Mouse (Mus musculus) embryonic facial prominence, embryonic 12.5 days (tissue): ENCODE measurements around the gene Tmem94. TPM values are rescaled to one million over a fixed set of nuclear protein-coding genes. Genes with fewer than 3 reads are reported as not detected.

ENCODE experiments used
- ATAC-seq: fragments of 200-750 bp; cut with Nextera tagmentation; 2 replicates; pipeline ENCODE4 v1.8.0; 2017; ENCODE audit not compliant: insufficient number of reproducible peaks, insufficient read depth, low FRiP score, low TSS enrichment
- H3K27ac ChIP-seq: fragments of 300-500 bp; sonication (generic); 2 replicates; pipeline ENCODE4 v1.5.1; 2016; ENCODE audit warnings: mild to moderate bottlenecking
- H3K27me3 ChIP-seq: fragments of 300-500 bp; sonication (generic); 2 replicates; pipeline ENCODE4 v1.6.1; 2016; ENCODE audit warnings: mild to moderate bottlenecking, moderate library complexity
- H3K36me3 ChIP-seq: fragments of 300-500 bp; sonication (generic); 2 replicates; pipeline ENCODE4 v1.6.1; 2016; ENCODE audit warnings: mild to moderate bottlenecking
- H3K4me1 ChIP-seq: fragments of 300-500 bp; sonication (generic); 2 replicates; pipeline ENCODE4 v1.6.1; 2016
- H3K4me2 ChIP-seq: fragments of 300-500 bp; sonication (generic); replicated peaks from 2 replicates; pipeline ENCODE4 v1.6.1; 2016; ENCODE audit warnings: mild to moderate bottlenecking, moderate library complexity
- H3K4me3 ChIP-seq: fragments of 300-500 bp; sonication (generic); 2 replicates; pipeline ENCODE4 v1.5.1; 2016; ENCODE audit warnings: mild to moderate bottlenecking
- H3K9ac ChIP-seq: fragments of 300-500 bp; sonication (generic); 2 replicates; pipeline ENCODE4 v1.6.1; 2016; ENCODE audit warnings: mild to moderate bottlenecking, moderate library complexity
- H3K9me3 ChIP-seq: fragments of 300-500 bp; sonication (generic); 2 replicates; pipeline ENCODE4 v1.6.1; 2016; ENCODE audit warnings: mild to moderate bottlenecking, moderate library complexity
- WGBS: fragments of 180-500 bp; shearing (Covaris S2); methylation state at CpG from one replicate; pipeline ENCODE4 v1.1.7; 2016; 5-methylcytosine and 5-hydroxymethylcytosine counted together
- polyA plus RNA-seq: library from polyadenylated mRNA; unstranded; fragments of >200 nt; fragmentation: Nextera tagmentation; extraction: Ambion mirVana; gene quantifications from 2 replicates; pipeline ENCODE4 v1.2.1, GENCODE M21; 2016

The Tmem94 gene
- polyA plus RNA-seq, 1 experiment from 2014 or later, result 30.0 TPM

DNA sequence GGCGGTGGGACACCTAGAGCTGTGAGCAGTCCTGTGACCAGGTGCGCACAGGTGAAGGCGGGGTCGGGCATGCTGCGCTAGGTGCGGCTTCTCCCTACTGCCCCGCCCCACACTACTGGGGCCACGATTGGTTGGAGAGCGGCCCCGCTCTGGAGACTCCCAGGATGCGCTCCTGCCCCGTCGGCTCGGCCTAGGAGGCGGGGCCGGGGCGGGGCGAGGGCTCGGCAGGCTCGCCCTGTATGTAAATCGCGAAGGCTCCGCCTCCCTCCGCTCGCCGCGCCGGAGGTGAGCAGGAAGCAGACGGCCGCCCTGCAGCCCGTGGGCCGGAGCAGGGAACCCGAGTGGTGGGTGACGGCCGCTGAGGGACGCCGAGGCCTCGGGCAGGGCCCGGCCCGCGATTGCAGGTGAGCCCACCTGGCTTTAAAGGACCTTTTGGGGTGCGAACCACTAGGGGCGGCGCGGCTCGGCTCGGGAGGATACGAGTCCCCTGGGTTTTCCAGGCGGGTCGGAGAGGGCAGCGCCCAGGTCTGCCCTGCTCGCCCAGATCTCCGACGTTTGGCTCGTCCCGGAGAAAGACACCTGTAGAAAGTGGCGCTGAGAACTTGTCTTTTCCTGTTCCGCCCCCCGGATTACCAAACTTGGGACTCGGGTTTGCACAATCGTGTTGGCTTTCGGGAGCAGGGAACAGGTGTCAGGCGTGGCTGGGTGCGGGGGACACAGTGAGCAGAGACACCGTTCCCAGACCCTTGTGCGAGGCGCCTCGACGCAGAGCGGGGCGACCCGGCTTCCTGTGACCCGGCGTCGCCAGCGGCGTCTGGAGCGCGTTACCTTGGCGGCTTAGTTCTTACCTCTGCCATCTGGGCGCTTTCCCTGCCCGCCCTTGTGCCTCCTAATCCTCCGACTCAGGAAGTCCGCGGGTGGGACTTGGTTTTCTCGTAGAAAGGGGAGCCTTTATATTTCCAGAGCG, 58.8 kb downstream of the Tmem94 start, which contains the start of gene Llgl2:
Gene Llgl2, plus strand, starts transcription at position 276 of the 967 bp plus-strand sequence.
- H3K27me3 ChIP-seq, result peaks cover 39% of the 10 kb centered on the region
- peak within 1 kb of the TSS; percentile 93 for H3K4me2 ChIP-seq

DNA sequence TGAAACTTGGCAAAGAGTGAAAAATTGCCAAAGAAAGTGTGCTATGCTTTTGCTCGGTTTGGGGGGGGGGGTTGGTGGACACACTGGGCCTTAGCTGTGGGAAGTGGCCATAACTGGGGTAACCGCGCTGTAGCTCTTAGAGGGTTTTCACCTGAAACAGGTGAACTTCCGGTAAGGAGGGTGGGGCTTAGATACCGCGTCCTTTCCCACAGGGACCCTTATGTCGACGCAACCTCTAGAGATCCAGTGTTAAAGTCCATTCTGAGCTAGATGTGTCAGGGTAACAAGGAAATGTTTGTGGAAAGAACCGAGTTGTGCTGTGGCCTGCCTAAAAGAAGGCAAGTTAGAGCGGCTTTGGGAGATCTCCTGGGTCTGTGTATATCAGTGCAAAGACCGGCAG, 59.6 kb downstream of the Tmem94 start:
- Histone ChIP-seq H3K9me3 (no peaks in the 10 kb centered on the region), H3K9ac (no peak overlapping the region), H3K36me3 (peaks cover 30% of the 10 kb centered on the region), H3K27me3 (peaks cover 41% of the 10 kb centered on the region), H3K4me3 (peak overlapping the region; percentile 60), H3K4me2 (peak overlapping the region; percentile 93), H3K27ac (no peak overlapping the region), H3K4me1 (peaks cover 18% of the 10 kb centered on the region)
- 14% methylated on average over 11 of the region's 11 CpGs for WGBS
- ATAC-seq, result no peak

More for the DNA sequence above, 58.8 kb downstream of the Tmem94 start, which contains the start of gene Llgl2:
- ATAC-seq, result peak; percentile 88
- no peaks in the 10 kb centered on the region for H3K9me3 ChIP-seq
- H3K4me3 ChIP-seq, result peak within 1 kb of the TSS; percentile 60
- peaks cover 33% of the 10 kb centered on the region for H3K36me3 ChIP-seq
- H3K9ac ChIP-seq, result peak within 1 kb of the TSS; percentile 51
- WGBS, result under 1% methylated on average over 86 of the region's 87 CpGs
- no peak within 1 kb of the TSS for H3K27ac ChIP-seq
- peaks cover 15% of the 10 kb centered on the region for H3K4me1 ChIP-seq

DNA sequence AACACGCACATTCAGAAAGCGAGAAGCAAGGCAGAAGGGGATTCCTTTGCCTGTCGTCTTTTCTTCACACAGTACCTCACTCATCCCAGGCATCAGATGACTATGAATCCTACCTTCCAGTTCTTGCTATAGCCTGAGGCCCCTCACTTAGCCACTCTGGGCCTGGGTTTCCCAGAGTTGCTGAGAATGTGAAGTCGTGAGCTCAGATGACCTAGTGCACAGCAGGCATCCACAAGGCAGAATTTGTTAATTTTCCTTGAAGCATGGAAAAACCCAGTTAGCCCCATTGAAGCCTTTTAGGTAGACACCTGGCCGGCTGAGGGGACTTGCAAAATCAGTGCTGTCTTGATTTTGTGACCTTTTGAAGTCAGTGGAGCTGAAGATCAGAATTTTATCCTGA, 61.3 kb downstream of the Tmem94 start:
- no peak overlapping the region for H3K27ac ChIP-seq
- 36% methylated on average over 5 of the region's 5 CpGs for WGBS
- H3K4me3 ChIP-seq, result no peak overlapping the region
- ATAC-seq, result no peak
- H3K4me1 ChIP-seq, result peaks cover 26% of the 10 kb centered on the region
- H3K9ac ChIP-seq, result no peak overlapping the region
- H3K27me3 ChIP-seq, result peaks cover 57% of the 10 kb centered on the region
- no peak overlapping the region for H3K4me2 ChIP-seq
- H3K9me3 ChIP-seq, result no peaks in the 10 kb centered on the region
- peaks cover 13% of the 10 kb centered on the region for H3K36me3 ChIP-seq

DNA sequence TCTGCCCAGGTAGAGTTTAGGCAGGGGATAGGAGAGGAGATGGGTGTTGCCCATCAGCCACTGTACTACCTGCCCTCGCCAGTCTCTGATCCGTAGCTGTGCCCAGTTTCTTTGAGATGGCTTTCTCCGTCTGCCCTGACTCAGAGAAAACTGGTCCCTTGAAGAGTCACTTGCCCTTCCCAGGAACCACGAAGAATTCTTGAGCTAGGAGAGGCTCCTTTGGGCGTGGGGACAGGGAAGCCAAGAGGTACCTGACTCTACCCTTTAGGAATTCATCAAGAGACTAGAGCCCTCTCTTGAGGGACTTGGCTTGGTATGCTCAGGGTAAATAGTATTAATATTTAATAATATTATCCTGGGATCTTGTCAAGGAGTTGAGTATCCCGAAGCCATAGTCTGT, 62.4 kb downstream of the Tmem94 start:
- no peak overlapping the region for H3K4me2 ChIP-seq
- H3K36me3 ChIP-seq, result peaks cover 2% of the 10 kb centered on the region; the same call in 1 of the 2 replicates
- H3K9me3 ChIP-seq, result no peaks in the 10 kb centered on the region
- whole genome bisulfite sequencing, result 88% methylated on average over 6 of the region's 6 CpGs
- peaks cover 30% of the 10 kb centered on the region for H3K4me1 ChIP-seq
- H3K4me3 ChIP-seq, result no peak overlapping the region
- no peak overlapping the region for H3K27ac ChIP-seq
- ATAC-seq, result no peak
- peaks cover 60% of the 10 kb centered on the region for H3K27me3 ChIP-seq
- H3K9ac ChIP-seq, result no peak overlapping the region

DNA sequence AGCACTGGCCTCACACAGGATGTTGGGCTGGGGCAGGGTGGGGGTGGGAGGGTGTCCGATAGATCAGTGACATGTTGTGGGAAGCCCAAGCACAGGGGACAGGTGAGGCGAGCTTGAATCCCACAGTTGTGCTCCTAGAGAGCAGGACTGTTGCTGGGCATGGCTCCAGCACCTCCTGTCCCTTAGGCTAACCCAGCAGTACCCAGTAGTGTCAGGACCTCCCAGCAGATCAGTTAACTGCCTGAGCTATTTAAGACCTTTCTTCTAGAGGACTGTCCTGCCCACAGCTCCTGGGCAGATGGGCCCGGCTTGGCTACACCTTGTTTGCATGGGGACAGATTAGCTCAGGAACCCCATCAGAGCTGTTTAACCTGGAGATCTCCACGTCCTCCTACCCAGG, 63.8 kb downstream of the Tmem94 start:
- no peak overlapping the region for H3K27ac ChIP-seq
- H3K4me3 ChIP-seq, result no peak overlapping the region
- peaks cover 51% of the 10 kb centered on the region for H3K27me3 ChIP-seq
- no peak for ATAC-seq
- 64% methylated on average over 4 of the region's 4 CpGs for WGBS
- H3K4me2 ChIP-seq, result no peak overlapping the region
- H3K9ac ChIP-seq, result no peak overlapping the region
- peaks cover 38% of the 10 kb centered on the region for H3K4me1 ChIP-seq
- no peaks in the 10 kb centered on the region for H3K36me3 ChIP-seq
- H3K9me3 ChIP-seq, result no peaks in the 10 kb centered on the region

DNA sequence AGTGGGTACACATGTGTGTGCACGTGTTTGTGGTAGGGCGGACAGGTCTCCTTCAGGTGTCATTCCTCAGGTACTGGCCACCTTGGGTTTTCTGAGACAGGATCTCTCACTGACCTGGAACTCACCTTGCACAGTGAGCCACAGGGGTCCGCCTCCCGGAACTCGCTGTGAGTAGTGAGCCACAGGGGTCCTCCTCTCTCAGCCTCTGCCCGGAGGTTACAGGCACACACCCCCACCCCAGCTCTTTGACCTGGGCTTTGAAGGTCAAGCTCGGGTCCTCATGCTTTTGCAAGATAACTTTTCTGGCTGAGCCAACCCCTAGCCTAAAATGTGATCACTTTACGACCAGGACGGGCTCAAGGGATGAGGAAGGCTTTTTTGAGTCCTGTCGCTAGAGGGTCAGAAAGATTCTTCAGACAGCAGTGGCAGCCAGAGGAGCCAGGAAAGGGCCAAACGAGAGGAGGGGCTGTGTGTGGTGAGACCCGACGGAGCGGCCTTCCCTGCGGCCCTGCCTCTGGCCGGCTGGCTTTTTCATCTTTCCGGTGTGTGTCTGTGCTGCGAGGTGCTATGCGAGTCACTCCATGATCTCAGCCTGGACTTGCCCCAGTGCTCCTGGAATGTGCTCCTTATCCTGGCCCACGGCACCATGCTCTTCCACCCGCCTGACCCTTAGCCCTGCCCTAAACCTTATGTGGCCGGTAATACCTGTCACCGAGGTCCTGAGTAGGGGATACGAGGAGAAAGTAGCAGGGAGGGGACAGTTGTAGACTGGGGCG, 65.5 kb downstream of the Tmem94 start:
- Histone ChIP-seq H3K27me3 (peaks cover 35% of the 10 kb centered on the region), H3K4me3 (no peak overlapping the region), H3K9me3 (no peaks in the 10 kb centered on the region), H3K4me2 (no peak overlapping the region), H3K9ac (no peak overlapping the region), H3K36me3 (no peaks in the 10 kb centered on the region), H3K27ac (no peak overlapping the region), H3K4me1 (peaks cover 35% of the 10 kb centered on the region)
- ATAC-seq, result no peak
- WGBS, result 18% methylated on average over 25 of the region's 25 CpGs

DNA sequence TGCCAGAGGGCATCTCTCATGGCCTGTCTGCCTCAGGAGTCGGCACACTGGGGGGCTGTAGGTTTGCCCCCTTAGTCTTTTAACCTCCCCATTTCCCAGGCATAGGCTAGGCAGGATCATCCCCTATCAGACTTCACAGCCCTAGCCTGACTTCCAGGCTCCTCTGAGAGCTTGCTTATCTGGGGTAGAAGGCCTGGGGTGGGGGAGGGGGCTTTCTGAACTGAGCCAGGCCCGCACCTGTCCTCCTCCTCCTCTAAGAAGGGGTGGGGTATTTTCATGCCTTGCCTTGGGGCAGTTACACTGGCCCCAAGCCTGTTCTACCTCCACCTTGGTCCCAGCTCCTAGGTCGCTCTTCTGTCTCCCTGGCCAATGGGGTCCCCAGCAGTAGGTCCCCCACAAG, 66.3 kb downstream of the Tmem94 start:
- Histone ChIP-seq H3K9ac (no peak overlapping the region), H3K4me2 (no peak overlapping the region), H3K27ac (no peak overlapping the region), H3K4me3 (no peak overlapping the region), H3K9me3 (no peaks in the 10 kb centered on the region), H3K27me3 (peaks cover 30% of the 10 kb centered on the region), H3K36me3 (no peaks in the 10 kb centered on the region), H3K4me1 (peaks cover 38% of the 10 kb centered on the region)
- WGBS, result 35% methylated on average over 3 of the region's 3 CpGs
- ATAC-seq, result no peak

DNA sequence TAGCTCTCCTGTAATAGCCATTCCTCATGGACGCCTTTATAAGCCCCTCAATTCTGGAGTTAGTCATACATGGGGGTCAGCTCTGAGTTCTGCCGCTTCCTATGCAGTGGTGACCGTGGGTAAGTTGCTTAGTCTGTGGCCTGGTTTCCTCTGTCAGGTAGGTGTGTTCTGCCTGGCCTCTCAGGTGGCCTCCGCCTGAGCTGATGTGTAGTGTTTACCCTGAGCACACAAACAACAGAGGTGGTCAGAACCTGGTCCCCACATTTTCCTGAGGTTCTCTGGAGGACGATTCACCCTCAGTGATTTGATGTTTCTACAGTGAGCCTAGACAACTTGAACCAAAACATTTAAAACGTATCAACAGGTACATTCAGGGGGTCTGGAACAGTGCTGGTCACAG, 66.8 kb downstream of the Tmem94 start:
- 56% methylated on average over 6 of the region's 6 CpGs for WGBS
- ATAC-seq, result no peak

DNA sequence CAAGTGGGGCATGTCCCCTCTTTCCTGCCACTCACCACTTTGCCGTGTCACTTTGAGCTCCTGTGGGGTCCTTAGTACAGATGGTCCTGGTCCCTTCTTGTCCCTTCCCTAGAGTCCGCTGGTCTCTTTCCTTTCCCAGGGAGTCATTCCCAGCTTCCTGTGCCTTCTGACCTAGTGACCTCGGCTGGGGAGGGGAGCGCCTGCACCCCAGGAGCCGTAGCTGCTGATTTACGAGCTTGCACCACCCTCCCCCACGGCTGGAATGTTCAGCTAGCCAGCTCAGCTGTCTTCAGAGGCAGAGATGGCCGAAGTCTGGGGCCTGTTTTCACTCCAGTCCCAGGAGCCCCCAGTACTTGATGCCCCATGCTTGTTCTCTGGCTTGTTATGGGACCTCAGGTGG, 67.3 kb downstream of the Tmem94 start:
- WGBS, result 11% methylated on average over 8 of the region's 8 CpGs
- peaks cover 40% of the 10 kb centered on the region for H3K4me1 ChIP-seq
- H3K9me3 ChIP-seq, result no peaks in the 10 kb centered on the region
- no peak for ATAC-seq
- no peak overlapping the region for H3K4me2 ChIP-seq
- no peak overlapping the region for H3K4me3 ChIP-seq
- H3K9ac ChIP-seq, result no peak overlapping the region
- no peak overlapping the region for H3K27ac ChIP-seq
- H3K36me3 ChIP-seq, result no peaks in the 10 kb centered on the region
- peaks cover 22% of the 10 kb centered on the region for H3K27me3 ChIP-seq

More for the DNA sequence above, 66.8 kb downstream of the Tmem94 start:
- peaks cover 40% of the 10 kb centered on the region for H3K4me1 ChIP-seq
- H3K4me2 ChIP-seq, result no peak overlapping the region
- H3K4me3 ChIP-seq, result no peak overlapping the region
- H3K9ac ChIP-seq, result no peak overlapping the region
- H3K27me3 ChIP-seq, result peaks cover 26% of the 10 kb centered on the region
- no peak overlapping the region for H3K27ac ChIP-seq
- H3K36me3 ChIP-seq, result no peaks in the 10 kb centered on the region
- H3K9me3 ChIP-seq, result no peaks in the 10 kb centered on the region

DNA sequence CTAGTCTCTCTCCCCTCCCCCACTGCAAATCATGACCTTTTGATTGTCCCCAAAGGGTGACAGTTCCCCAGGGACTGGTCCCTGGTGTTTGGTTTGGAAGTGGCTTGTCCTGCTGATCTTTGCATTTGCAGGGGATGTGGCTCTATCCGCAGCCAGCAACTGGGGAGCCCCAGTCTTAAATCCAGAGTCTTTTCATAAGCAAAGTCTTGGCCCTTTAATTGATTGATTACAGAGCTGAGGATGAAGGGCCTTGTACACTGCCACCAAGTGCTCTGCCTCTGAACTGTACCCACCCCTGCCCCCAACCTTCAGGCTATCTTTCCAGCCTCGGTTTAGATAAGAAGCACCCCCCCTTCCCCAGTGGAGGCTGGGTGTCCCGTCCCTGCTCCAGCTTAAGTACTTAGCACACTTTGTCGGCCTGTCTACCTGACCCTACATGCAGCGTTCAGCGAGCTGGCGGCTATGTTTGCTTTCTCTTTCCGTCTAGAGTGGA, 67.8 kb downstream of the Tmem94 start:
- Histone ChIP-seq H3K9me3 (no peaks in the 10 kb centered on the region), H3K9ac (no peak overlapping the region), H3K27ac (no peak overlapping the region), H3K4me1 (peaks cover 40% of the 10 kb centered on the region), H3K27me3 (peaks cover 21% of the 10 kb centered on the region), H3K4me3 (no peak overlapping the region), H3K36me3 (no peaks in the 10 kb centered on the region), H3K4me2 (no peak overlapping the region)
- WGBS, result 18% methylated on average over 8 of the region's 8 CpGs
- ATAC-seq, result no peak

DNA sequence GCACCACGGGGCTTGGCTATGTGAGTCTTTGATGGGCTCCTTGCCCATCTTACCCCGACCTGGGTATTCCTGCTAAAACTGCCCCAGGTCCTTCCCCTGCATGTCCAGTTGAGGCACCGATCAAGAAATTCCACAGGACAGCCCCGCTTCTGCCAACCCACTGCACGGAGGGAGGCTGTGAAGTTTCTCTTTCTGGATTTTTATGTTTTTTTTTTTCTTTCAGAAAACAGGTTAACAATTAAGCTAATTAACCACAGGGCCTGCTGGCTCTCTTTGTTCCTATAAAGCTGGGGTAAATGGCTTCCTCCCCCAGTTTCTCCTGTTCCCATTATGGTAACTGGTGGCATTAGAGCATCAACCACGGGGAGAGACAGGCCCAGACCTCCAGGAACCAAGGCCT, 68.8 kb downstream of the Tmem94 start:
- no peak overlapping the region for H3K27ac ChIP-seq
- WGBS, result 64% methylated on average over 6 of the region's 6 CpGs
- ATAC-seq, result no peak
- no peaks in the 10 kb centered on the region for H3K9me3 ChIP-seq
- peaks cover 47% of the 10 kb centered on the region for H3K4me1 ChIP-seq
- peaks cover 21% of the 10 kb centered on the region for H3K27me3 ChIP-seq
- no peaks in the 10 kb centered on the region for H3K36me3 ChIP-seq
- no peak overlapping the region for H3K9ac ChIP-seq
- H3K4me3 ChIP-seq, result no peak overlapping the region
- H3K4me2 ChIP-seq, result no peak overlapping the region
